Mouse (Mus musculus) monocyte, adult 5-6 weeks (primary cell): ENCODE measurements at regions not wholly inside any gene's neighbourhood (a gene's known extent, or its start where the extent isn't known, plus 50 kb on each side); places are given as distances from the start of the nearest gene placed in this dataset.

Source experiments
- ATAC-seq: fragments of 153-309, 156-312 bp; replicated peaks from 2 replicates; pipeline ENCODE4 v1.8.0; 2017; ENCODE audit warnings: mild to moderate bottlenecking; ENCODE audit not compliant: low TSS enrichment, insufficient number of reproducible peaks, severe bottlenecking, poor library complexity, low FRiP score

DNA sequence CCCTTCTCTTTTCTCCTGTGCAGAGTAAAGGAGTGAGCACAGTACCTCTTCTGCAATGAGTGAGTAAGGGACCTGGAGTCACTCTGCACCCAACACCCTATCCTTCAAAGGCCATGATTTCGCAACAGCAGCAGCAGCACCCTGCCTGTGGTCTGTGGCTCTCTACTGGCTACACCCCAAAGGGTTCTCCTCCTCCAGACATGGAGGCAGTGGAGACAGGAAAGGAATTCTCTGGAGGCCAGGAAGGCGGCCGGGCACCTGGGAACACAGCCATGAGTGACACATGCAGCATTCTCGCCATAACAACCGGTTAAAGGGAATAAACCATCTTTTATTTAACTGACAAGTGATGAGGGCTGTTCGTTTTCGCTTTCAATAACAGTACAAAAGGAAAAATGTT is 596.7 kb downstream of the Insc start:
- no peak for ATAC-seq

DNA sequence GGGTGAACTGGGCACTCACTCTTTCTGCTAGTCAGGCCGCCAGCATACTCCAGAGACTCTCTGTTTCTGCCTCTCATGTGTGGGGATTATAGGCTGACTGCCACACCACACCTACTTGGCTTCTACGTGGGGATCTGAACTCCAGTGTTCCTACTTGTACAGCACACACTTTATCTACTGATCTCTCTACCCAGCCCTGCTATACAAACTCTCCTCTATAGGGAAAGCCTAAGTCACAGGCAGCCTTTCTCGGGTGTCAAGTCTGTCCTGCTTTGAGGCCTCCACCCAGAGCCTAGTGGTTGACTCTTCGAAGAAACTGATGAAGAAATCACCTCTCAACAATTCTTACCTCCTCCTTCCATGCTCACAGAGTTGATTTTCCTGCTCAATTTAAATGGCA is 597.5 kb downstream of the Insc start:
- ATAC-seq = no peak

DNA sequence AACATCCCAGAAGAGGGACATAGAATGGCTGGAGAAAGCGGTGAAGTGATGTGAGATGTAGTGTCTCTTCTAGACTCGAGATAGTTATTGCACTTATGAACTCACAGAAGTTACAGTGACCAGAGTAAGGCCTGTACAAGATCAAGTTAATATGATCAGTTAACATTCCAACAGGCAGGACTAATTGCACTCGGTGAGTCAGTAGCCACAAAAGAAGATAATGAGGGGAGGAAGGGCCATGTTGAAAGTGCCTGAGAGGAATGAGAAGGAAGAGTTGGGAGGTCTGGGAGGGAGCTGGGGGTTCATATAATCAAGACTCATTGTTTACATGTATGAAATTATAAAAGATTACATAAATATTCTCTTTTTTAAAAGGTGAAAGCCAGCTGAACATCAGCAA is 602.3 kb downstream of the Insc start:
- no peak for ATAC-seq

DNA sequence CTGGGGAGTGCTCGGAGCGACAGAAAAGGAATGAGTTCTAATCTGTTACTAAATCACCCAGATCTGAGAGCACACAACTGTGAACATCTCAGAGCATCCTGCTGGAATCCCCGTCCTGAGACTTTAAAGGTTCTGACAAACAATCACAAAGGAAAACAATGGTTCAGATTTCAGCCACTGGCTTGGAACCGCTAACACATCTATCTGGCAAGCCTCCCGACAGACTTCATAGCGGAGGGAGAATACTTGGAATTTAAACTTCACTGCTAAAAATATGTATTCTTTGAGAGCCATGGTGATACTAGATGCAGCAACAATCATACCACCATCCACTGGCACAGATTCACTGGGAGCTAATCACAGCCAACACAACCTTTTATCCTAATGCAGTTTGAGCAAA is 615.2 kb downstream of the Insc start:
- ATAC-seq = no peak

DNA sequence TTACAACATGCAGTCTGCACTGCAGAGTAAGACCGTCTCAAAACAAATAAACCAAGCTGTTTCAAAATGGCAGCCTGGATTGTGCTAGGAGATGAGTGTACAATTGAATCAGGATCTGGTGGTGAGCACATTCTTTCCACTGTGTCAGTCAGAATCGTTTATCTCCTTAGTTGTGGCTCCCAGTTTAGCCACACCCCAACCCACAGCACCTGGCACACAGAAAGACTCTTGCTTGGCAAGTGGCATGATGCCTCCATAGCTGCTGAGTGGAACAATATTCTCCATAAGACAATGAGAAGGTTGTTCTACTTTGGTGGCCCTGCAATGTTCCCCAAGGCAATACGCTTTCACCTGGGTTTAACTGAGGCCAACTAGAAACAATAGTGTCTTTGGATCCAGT is 616.6 kb downstream of the Insc start:
- ATAC-seq = no peak

DNA sequence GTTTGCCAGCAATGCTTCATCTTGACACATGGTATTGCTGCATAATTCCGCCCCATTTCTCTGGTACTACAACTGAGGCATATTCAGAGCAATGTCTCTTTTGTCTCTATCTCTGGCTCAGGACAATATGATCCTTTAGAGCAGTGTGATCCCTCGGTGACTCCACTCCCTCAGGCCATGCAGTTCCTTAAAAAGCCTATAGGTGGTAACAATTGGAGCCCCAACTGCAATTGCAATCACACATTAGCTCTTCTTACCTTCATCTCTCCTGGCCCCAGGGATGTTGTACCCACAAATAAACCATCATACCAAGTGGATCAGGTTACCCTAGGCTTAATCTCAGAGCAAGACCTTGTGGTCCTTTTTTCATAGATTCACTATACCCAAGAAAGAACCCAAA is 618.6 kb downstream of the Insc start:
- no peak for ATAC-seq

DNA sequence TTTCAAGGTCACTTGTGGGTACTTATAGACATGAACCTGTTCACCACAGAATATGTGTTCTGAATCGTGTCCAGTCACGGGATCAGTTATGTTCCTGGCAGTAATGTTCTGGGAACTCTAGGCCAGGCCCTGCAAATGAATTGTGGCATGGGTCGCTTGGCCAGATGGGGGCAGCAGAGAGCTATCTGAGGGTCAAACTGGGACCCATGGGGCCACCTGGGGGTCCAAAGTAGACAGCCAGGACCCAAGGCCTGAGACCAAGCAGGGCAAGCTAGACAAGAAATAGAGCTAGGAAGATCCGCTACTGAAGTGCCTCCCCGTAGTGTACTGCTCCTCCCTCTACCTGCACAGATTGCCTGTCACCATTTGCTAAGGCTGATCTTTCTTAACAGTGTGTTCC is 623.4 kb downstream of the Insc start:
- ATAC-seq = no peak

DNA sequence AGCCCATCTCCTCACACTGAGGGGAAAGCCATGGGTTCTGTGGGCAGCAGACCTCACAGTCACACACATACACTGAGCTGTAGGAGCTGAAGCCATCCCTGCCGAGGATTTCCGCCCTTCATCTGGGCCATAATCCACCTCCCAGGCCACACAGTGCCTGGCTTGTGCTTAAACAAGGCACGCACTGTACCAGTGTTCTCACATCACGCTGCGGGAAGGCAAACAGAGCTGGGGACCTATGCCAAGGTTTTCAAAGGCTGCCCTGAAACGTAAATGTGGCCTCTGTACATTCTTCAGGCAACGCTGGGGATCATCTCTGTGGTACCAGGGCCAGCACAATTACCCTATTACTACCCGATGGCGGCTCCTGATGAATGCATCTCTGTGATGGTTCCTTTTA is 627.6 kb downstream of the Insc start:
- no peak for ATAC-seq

DNA sequence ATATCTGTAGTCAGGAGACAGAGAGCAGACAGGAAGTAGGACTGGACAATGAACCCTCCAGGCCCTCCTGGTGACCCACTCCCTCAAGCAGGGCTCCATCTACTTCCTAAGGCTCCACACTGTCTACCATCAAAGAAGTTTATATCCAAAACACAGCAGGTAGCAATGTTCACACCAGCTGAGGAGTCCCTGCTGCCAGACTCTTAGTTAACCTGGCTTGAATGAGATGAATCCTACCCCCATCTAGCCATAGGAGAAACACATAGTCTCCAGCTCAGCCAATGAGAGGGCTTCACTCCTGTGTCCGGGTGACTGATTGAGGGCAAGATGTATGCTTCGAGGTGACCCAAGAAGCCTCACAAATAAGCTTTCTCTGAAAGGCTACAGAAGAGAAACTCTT is 629.4 kb downstream of the Insc start:
- ATAC-seq = no peak

DNA sequence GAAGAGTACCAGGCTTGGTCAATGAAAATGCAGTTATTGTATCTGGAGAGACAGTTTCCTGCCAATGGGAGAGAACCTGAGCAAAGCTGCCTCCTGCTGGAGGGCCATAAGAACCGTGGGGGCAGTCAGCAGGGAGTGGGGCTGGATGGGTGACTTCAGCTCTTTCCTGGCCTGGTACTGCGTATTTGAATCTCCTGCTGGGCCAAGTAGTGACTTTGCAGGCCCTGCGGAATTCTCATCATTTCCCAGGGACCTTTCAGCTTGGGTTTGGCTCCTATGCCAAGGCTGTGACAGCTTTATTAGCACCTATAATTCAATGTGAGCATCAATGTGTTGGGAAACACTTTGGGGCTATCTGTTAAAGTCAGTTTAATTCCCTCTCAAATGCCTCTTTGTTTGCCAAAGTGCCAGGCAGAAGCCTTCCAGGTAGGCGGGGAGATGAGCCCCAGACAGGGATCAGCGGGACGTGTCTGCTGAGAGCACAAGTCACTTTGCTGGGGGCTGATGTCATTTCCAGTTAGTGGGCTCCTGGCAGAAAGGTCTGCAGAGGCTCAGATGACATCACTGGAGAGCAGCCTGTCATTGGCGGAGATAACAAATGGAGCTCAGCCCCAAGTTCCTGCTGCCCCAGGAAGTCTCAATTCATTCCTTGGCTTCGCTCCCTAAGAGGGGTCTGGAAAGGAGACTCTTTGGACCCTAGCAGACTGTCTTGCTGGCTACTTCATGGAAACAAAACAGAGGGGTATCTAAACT is 630.5 kb downstream of the Insc start:
- ATAC-seq = no peak

DNA sequence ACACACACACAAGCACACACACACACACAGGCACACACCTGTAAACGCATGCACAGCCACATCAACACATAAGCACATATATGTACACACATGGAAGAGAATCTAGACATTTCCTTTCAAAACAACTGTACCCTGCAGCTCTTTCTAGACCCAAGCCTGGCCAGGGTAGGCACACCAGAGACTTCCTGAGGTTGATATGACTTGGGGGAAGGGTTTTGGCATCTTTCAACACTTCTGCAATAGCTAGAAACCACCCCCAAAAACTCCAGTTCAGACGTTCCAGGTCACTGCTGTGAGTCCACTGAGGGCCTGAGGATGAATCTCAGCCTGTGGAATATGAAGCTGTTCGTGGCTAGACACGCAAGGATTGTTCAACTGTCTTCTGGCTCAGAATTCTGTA is 632.6 kb downstream of the Insc start:
- no peak for ATAC-seq

DNA sequence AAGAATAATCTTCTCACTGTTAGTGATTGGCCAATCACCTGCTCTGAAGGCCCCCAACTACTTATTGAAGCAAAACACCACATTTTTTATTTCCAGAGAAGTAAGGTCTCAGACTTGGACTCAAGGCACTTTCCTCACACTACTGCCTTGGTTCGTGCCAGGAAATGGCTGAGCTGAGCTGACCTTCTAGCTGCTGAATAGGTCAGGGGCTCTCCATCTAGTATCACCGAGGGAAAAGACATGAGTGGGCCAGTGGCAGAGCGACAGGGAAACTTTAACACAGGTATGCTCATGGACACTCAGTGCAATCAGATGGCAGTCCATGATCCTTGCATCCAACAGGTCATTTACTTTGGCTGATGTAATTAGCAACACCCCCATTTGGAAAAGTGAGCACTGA is 635.3 kb downstream of the Insc start:
- no peak for ATAC-seq

DNA sequence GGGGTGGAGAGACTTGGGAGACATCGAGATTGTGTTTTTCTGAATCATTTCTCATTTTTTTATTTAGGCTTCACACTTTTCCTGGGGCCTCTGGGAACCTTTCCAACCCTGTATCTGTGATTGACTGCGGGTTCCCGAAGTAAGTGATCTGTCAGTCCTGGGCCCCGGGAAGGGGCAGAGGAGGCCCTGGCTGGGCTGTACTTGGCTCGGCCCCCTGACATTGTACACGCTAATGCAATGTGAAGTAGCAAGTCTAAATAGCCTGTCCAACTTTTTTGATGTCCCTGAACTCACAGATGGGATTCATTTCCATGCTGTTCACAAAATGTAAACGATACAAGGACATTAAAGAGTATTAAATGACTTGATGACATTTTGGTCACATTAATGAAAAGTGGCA is 636.1 kb downstream of the Insc start:
- no peak for ATAC-seq

DNA sequence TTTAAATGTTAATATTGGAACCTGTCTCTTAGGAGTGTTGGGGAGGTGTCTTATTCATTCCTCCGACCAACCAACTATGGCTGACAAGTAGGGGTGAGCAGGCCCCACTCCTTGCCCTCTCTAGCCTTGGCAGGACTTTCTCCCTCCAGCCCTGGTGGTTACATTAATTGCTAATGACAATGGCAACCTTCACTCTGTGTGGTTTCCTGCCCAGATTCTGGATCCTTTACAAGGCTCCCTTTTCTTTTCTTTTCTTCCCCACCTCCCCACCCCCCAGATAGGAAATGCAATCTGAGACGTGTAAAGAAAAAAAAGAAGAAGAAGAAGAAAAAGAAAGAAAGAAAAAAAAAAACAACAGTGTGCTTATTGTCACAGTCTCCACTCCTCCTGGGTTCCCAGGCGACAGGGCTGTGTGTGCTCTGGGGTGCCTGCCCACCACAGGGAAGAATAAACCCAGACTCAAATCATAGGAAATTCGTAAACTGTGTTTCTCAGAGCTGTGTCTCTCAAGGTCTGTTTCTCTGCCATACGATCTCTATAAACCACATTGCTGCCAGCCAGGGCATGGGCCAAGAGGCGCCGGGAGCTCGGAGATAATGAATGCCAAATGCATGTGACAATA is 637.6 kb downstream of the Insc start:
- no peak for ATAC-seq

DNA sequence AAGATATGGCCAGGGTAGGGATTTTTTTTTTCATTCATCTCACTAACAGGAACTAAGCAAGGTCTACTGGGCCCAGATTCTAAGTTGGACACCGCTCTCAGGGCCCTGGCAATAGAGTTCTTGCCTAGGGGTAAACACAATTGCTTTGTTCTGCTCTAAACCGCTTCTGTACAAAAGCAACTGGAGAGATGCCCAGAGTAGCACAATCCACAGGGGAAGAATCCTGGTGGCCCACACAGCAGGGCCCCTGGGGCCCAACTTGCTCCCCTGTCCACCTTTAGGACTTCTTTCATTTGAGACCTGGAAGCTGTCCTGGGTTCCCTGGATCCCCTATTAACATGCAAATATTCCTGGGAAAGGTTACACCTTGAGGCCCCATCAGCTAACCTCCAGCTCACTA is 639.4 kb downstream of the Insc start:
- ATAC-seq = no peak

DNA sequence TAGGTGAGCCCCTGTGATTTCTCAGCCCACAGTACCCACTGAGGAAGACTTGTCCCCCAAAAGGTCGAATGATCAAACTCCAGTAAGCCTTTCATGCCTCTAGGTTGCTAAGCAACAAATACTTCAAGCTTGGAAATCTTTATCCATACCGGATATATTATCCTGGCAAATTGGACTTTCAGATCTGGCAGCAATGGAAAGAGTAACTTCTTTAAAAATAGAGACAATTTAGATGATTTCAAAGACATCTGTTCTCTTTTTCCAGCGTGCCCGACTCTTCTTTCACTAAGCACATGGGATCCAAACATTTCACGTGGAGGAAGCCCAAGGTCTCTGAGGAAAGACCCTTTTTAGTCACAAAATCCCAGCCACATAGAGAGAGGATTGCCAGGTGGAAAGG is 645.4 kb downstream of the Insc start:
- ATAC-seq = no peak

DNA sequence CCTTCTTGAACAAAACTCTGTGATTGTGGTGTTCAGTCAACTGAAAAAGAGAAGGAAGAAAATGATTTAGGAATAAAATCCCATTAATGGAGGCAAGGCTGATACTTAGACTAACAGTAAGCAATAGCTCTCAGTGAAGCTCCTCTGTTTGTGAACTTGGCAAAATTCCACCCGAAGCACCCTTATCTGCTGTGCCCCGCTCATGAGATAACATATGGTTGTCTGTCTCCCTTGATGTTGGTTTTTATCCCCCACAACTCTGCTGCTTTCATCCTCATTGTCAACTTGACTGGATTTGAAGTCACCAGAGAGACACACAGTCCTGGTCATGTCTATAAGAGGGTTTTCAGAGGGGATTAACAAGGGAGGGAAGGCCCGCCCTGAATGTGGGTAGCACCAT is 646.1 kb downstream of the Sox6 start:
- no peak for ATAC-seq

DNA sequence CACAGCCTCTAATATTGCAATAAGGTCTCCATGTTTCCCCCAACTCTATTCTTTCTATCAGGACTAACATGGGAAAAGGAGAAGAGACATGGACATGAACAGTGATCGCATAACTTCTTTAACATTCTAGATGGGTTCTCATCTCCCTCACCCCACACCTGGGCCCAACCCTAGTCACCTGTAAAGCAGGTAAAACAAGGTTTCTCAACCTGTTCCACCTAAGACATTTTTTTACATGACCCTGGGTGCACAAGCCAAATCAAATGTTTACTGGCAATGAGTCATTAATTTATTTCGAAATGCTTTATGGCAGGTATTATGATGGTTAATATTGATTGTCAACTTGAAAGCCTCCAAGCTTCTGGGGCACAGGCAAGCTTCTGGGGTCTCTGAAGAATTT is 640.4 kb downstream of the Sox6 start:
- ATAC-seq = no peak

DNA sequence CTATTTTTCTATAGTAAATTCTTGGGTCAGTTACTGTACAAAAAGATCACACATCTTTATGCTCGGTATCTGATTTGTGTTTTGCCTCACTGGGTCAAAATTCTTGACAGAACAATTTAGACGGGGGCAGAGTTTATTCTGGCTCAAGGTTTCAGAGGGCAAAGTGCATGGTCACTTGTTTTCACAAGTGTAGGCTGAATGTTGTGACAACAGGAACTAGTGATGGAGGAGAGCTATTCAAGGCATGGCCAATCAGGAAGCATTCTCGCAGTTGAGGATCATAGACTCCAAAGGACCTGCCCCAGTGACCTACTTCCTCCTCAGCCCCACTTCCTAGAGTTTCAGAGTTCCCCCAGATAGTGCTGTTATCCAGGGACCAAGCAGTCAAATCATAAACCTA is 639.1 kb downstream of the Sox6 start:
- no peak for ATAC-seq

DNA sequence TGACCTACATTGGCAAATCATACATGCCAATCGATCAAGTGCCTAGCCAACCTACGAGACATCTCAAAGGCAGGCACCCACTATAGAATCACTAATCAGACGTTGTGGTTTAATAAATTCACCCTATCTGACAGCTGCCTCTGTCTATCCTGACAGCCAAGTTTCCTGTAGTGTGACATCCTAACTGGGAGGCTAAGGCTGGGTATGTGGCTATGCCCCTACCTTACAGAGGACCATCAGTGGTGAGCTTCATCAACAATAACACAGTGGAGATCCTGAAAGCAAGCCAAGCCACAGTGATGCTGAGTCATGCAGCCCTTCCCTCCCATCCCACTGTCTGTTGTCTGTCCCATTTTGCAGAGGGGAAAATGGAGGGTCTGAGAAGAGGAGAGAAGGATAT is 630.7 kb downstream of the Sox6 start:
- no peak for ATAC-seq

DNA sequence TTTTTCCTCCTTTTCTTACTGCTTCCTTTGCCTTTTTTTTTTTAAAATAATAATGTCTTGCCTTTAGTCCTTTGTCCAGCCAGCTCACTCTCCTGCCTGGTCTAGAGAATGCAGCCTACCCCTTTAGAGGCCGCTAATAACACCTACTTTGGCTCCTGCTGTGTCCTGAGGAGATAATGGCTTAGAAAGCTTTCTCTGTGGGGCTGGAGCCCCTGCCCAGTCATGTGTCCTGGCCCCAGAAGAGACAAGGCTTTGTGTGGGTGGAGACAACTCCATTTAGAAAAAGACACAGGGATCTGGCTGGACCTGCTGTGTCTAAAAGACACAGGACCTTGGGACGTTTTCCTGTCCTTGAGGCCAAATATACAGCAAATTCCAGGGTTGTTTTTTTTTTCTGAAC is 629.7 kb downstream of the Sox6 start:
- ATAC-seq = no peak
